Mouse (Mus musculus) spleen, postnatal 10 days (tissue): ENCODE data around the gene Ndufaf1.

Experiments
- DNase-seq, 2 experiments: peaks; one replicate each; pipeline ENCODE4 v3.0.0; 2021 to 2022; ENCODE audit warnings: low spot score in 2 of 2

The Ndufaf1 gene

DNA sequence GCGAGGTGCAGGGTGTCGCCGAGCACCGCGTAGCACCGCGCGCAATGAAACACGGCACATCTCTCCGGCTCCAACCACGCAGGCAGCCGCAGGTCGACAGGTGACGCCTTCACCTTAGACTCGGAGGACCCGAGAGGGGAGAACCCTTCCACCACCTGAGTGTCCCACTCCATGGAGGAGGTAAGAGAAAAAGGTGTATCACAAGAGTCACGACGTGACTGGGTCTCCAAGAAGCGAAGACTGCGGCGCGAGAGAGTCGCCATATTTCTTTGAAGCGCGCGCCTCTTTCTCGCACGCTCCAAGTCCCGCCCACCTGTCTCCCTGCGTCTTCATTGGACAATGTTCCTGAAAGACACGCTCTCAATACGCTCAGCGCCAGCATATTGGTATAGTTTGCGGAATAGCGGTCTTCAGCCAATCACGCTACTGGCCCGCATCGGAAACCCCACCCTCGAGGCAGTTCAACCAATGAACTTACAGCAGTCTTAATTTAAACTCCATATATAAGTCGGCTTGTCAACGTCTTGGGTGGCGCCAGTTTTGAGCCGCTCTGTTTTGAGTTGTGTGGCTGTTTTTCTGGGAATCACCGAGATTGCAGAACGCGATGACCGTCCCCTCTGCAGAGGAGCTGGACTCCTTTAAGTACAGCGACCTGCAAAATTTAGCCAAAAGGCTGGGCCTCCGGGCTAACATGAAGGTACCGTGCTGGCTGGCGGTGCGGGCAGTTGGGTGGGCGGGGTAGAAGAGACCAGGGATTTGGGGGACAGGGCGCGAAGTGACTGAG lies 44.2 kb downstream of the Ndufaf1 start, which contains the start of the genes Nusap1 and Oip5:
Gene Nusap1, plus strand, starts transcription at position 100 of the 784 bp plus-strand sequence.
Gene Oip5, minus strand, starts transcription at position 271 of the 784 bp plus-strand sequence.
- DNase-seq = peak; percentile 91 to 97

DNA sequence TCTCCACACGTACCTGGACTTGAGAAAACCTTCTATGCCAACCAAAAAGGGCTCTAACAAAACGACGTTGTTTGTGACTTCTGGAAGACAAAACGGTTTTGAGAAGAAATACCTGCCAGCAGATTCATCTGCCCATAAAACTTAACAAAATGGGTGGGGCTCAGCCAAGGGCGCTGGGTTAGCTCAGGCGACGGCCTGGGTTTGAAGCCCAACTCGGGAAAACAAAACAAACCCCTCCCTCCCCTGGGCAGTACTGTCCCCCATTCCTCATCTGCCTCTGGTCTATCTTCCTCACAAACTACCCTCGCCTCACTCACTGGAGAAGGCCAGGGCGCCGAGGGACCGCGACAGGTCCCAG lies 44.8 kb downstream of the Ndufaf1 start:
- no peak for DNase-seq

DNA sequence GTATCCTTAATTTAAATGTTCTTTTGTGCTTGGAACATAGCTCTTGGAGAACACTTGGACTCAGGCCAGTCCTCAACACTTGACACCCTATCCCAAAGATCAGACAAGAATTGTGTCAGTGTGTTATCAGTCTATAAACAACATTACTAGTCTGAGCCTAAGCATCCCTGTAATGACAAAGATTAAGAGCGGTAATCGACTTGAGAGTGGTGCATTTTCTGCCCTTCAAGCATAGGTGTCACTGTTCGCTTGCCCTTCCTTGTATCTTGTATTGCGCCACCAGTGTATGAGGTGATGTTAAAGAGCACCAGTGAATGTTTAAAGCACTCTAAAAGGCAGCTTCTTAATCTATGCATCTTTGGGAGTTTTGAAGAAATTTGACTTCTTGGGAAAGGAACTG lies 55.6 kb downstream of the Ndufaf1 start:
- no peak for DNase-seq
